Mouse (Mus musculus) lung, adult 2 months (tissue): Measurements from ENCODE around the gene Eif5a2.

Experiments used
- CTCF ChIP-seq: fragments of 200-500 bp; IDR thresholded peaks from 2 replicates; pipeline ENCODE4 v1.5.1; 2011; ENCODE audit warnings: mild to moderate bottlenecking, low read length, control low read depth; ENCODE audit not compliant: insufficient read depth
- POLR2A ChIP-seq: fragments of 200-500 bp; IDR thresholded peaks from 2 replicates; pipeline ENCODE4 v1.6.1; 2011; ENCODE audit warnings: low read depth, mild to moderate bottlenecking, control low read depth, low read length, borderline replicate concordance; ENCODE audit errors: extremely low read depth

- TF ChIP-seq CTCF (no peak), POLR2A (no peak)
These were observed 27.1 kb downstream of the Eif5a2 start for GRCm38 (mm10) chr3:28808039-28808643.
